Mouse (Mus musculus) testis, adult 2 months (tissue): ENCODE results near the gene Cytl1. TPM values are rescaled to one million over a fixed set of nuclear protein-coding genes. Genes with fewer than 3 reads are reported as not detected.

Experiments used
- H3K27ac ChIP-seq: fragments of 200-500 bp; 2 replicates; pipeline ENCODE4 v1.5.1; 2012; ENCODE audit warnings: low read depth, low read length; ENCODE audit not compliant: control insufficient read depth, insufficient read depth
- H3K27me3 ChIP-seq: fragments of 200-500 bp; 2 replicates; pipeline ENCODE4 v1.6.1; 2012; ENCODE audit warnings: mild to moderate bottlenecking, low read length, moderate library complexity; ENCODE audit not compliant: control insufficient read depth, insufficient read depth
- H3K36me3 ChIP-seq: fragments of 200-500 bp; 2 replicates; pipeline ENCODE4 v1.6.1; 2012; ENCODE audit warnings: mild to moderate bottlenecking, low read length; ENCODE audit not compliant: control insufficient read depth, insufficient read depth
- H3K4me1 ChIP-seq: fragments of 200-500 bp; 2 replicates; pipeline ENCODE4 v1.6.1; 2012; ENCODE audit warnings: low read length; ENCODE audit not compliant: control insufficient read depth, insufficient read depth
- H3K4me3 ChIP-seq: fragments of 200-500 bp; 2 replicates; pipeline ENCODE4 v1.5.1; 2012; ENCODE audit warnings: low read depth, mild to moderate bottlenecking, low read length, moderate library complexity, mixed read lengths; ENCODE audit not compliant: control insufficient read depth
- CTCF ChIP-seq: fragments of 200-500 bp; IDR thresholded peaks from 2 replicates; pipeline ENCODE4 v1.5.1; 2012; ENCODE audit warnings: low read depth, mild to moderate bottlenecking, inconsistent platforms, low read length, moderate library complexity; ENCODE audit not compliant: control insufficient read depth, insufficient read depth, insufficient replicate concordance
- POLR2A ChIP-seq: fragments of 200-500 bp; IDR thresholded peaks from 2 replicates; pipeline ENCODE4 v1.6.1; 2012; ENCODE audit warnings: low read depth, mild to moderate bottlenecking, inconsistent platforms, low read length, moderate library complexity; ENCODE audit not compliant: control insufficient read depth
- polyA plus RNA-seq: library from polyadenylated mRNA; depleted of rRNA; stranded (reverse); fragments of >200 nt; gene quantifications from 2 replicates; pipeline ENCODE4 v1.2.3, GENCODE M21; 2012; rRNA removed

Gene Cytl1
- polyA plus RNA-seq, 1 experiment = 21.6 TPM

- no peak overlapping the region for H3K4me3 ChIP-seq
- no peaks in the 10 kb centered on the region for H3K27me3 ChIP-seq
- no peak overlapping the region for H3K27ac ChIP-seq
- H3K36me3 ChIP-seq = no peaks in the 10 kb centered on the region
- TF ChIP-seq CTCF (no peak), POLR2A (no peak)
- H3K4me1 ChIP-seq = no peaks in the 10 kb centered on the region
Measured at GRCm38 (mm10) chr5:37770870-37771269, 35.6 kb downstream of the Cytl1 start.

- Histone ChIP-seq H3K27me3 (no peaks in the 10 kb centered on the region), H3K36me3 (no peaks in the 10 kb centered on the region), H3K27ac (no peak overlapping the region), H3K4me1 (no peaks in the 10 kb centered on the region), H3K4me3 (no peak overlapping the region)
- no peak for TF ChIP-seq CTCF
- no peak for TF ChIP-seq POLR2A
Measured at GRCm38 (mm10) chr5:37774011-37774410, 38.7 kb downstream of the Cytl1 start.

- no peak overlapping the region for H3K27ac ChIP-seq
- H3K4me3 ChIP-seq = no peak overlapping the region
- H3K36me3 ChIP-seq = no peaks in the 10 kb centered on the region
- TF ChIP-seq CTCF (no peak), POLR2A (no peak)
- no peaks in the 10 kb centered on the region for H3K4me1 ChIP-seq
- H3K27me3 ChIP-seq = no peaks in the 10 kb centered on the region
Measured at GRCm38 (mm10) chr5:37775681-37776080, 40.4 kb downstream of the Cytl1 start.

- no peak for TF ChIP-seq POLR2A
- TF ChIP-seq CTCF = no peak
- H3K4me3 ChIP-seq = no peak overlapping the region
- H3K27ac ChIP-seq = no peak overlapping the region
- H3K4me1 ChIP-seq = no peaks in the 10 kb centered on the region
- no peaks in the 10 kb centered on the region for H3K36me3 ChIP-seq
- H3K27me3 ChIP-seq = no peaks in the 10 kb centered on the region
Measured at GRCm38 (mm10) chr5:37783306-37783705, 48.0 kb downstream of the Cytl1 start.

- H3K27ac ChIP-seq = no peak overlapping the region
- no peaks in the 10 kb centered on the region for H3K36me3 ChIP-seq
- H3K4me3 ChIP-seq = no peak overlapping the region
- H3K27me3 ChIP-seq = no peaks in the 10 kb centered on the region
- H3K4me1 ChIP-seq = no peaks in the 10 kb centered on the region
- TF ChIP-seq POLR2A = no peak
- no peak for TF ChIP-seq CTCF
Measured at GRCm38 (mm10) chr5:37784847-37785391, 49.6 kb downstream of the Cytl1 start.

Other genes starting within 250 kb of the Cytl1 start
- 2.9 and 3.2 TPM in 2 replicates for gene Stk32b, start 18.3 kb upstream of the Cytl1 start, polyA plus RNA-seq
- gene Msx1, start 89.1 kb downstream of the Cytl1 start, polyA plus RNA-seq = 0.18 TPM in 1 of 2 replicates, not detected in the other